Mouse (Mus musculus) forebrain, embryonic 12.5 days (tissue): ENCODE data around the gene 1700012B07Rik. TPM values are rescaled to one million over a fixed set of nuclear protein-coding genes. Genes with fewer than 3 reads are reported as not detected.

Source experiments
- ATAC-seq: fragments of 200-750 bp; cut with Nextera tagmentation; 2 replicates; pipeline ENCODE4 v1.8.0; 2017; ENCODE audit warnings: moderate TSS enrichment; ENCODE audit not compliant: low FRiP score
- H3K27ac ChIP-seq: fragments of 300-500 bp; sonication (generic); 2 replicates; pipeline ENCODE4 v1.5.1; 2016; ENCODE audit warnings: mild to moderate bottlenecking
- H3K27me3 ChIP-seq: fragments of 300-500 bp; sonication (generic); 2 replicates; pipeline ENCODE4 v1.6.1; 2016; ENCODE audit warnings: mild to moderate bottlenecking
- H3K36me3 ChIP-seq: fragments of 300-500 bp; sonication (generic); replicated peaks from 2 replicates; pipeline ENCODE4 v1.6.1; 2016; ENCODE audit warnings: mild to moderate bottlenecking
- H3K4me1 ChIP-seq: fragments of 300-500 bp; sonication (generic); 2 replicates; pipeline ENCODE4 v1.6.1; 2016
- H3K4me2 ChIP-seq: fragments of 300-500 bp; sonication (generic); 2 replicates; pipeline ENCODE4 v1.6.1; 2016; ENCODE audit warnings: mild to moderate bottlenecking, moderate library complexity
- H3K4me3 ChIP-seq: fragments of 300-500 bp; sonication (generic); replicated peaks from 2 replicates; pipeline ENCODE4 v1.5.1; 2016; ENCODE audit warnings: mild to moderate bottlenecking
- H3K9ac ChIP-seq: fragments of 300-500 bp; sonication (generic); 2 replicates; pipeline ENCODE4 v1.6.1; 2016; ENCODE audit warnings: mild to moderate bottlenecking
- H3K9me3 ChIP-seq: fragments of 300-500 bp; sonication (generic); 2 replicates; pipeline ENCODE4 v1.6.1; 2016
- WGBS: fragments of 180-500 bp; shearing (Covaris S2); methylation state at CpG from one replicate; pipeline ENCODE4 v1.1.7; 2016; 5-methylcytosine and 5-hydroxymethylcytosine counted together
- polyA plus RNA-seq: library from polyadenylated mRNA; unstranded; fragments of >200 nt; fragmentation: Nextera tagmentation; extraction: Ambion mirVana; gene quantifications from 2 replicates; pipeline ENCODE4 v1.2.1, GENCODE M21; 2016

1700012B07Rik gene
- polyA plus RNA-seq, 1 experiment from 2014 or later: not detected

GRCm38 (mm10) chr11:109785392-109785791, 42.5 kb downstream of the 1700012B07Rik start:
- ATAC-seq: no peak
- WGBS: 89% methylated on average over 5 of the region's 5 CpGs
- H3K9me3 ChIP-seq: no peaks in the 10 kb centered on the region
- H3K27me3 ChIP-seq: no peaks in the 10 kb centered on the region
- H3K27ac ChIP-seq: no peak overlapping the region
- no peak overlapping the region for H3K4me2 ChIP-seq
- no peaks in the 10 kb centered on the region for H3K4me1 ChIP-seq
- H3K9ac ChIP-seq: no peak overlapping the region
- H3K36me3 ChIP-seq: no peaks in the 10 kb centered on the region
- no peak overlapping the region for H3K4me3 ChIP-seq

DNA sequence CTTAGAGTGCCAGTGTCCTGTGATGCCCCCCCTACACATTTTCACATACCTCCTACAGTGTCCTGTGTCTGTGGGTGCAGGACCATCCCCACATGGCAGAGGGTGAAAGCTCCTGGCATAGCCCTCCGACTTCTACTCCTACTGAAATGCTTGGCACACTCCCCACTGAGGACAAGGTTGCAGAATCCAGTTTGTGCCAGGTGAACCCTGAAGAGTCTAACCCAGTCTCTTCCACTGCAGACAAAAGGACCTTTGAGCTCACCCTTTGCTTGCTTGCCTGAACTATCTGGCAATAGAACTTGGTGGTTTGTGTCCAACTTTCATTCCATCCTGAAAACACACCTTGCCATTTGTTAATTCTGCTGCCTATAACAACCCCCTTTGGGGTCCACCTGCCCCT, 56.5 kb downstream of the 1700012B07Rik start:
- no peaks in the 10 kb centered on the region for H3K9me3 ChIP-seq
- no peak overlapping the region for H3K27ac ChIP-seq
- H3K4me1 ChIP-seq: no peaks in the 10 kb centered on the region
- no peak overlapping the region for H3K4me2 ChIP-seq
- H3K36me3 ChIP-seq: no peaks in the 10 kb centered on the region
- no peak overlapping the region for H3K4me3 ChIP-seq
- 83% methylated on average over 1 of the region's 1 CpGs for WGBS
- H3K9ac ChIP-seq: no peak overlapping the region
- ATAC-seq: no peak
- H3K27me3 ChIP-seq: no peaks in the 10 kb centered on the region

DNA sequence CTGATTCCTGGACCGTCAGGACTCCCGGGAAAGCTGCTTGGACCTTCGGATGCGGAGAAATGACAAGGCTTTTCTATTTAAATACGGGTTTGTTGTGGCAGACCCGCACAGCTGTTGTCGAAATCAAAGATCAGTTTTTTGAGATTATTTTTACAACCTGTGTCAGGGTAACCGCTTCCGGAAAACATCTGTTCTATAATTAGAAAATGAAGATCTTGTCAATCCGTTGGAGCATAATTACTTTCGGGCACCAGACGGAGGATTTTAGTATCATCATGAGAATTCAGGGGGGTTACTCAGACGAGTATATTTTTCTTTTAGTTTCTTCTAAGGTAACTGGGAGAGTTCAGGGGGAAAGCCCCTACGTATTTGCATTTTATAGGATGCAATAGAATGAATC, 57.7 kb downstream of the 1700012B07Rik start:
- Histone ChIP-seq H3K4me2 (no peak overlapping the region), H3K9me3 (no peaks in the 10 kb centered on the region), H3K9ac (no peak overlapping the region), H3K4me1 (no peaks in the 10 kb centered on the region), H3K27me3 (no peaks in the 10 kb centered on the region), H3K27ac (no peak overlapping the region), H3K4me3 (no peak overlapping the region), H3K36me3 (no peaks in the 10 kb centered on the region)
- 90% methylated on average over 14 of the region's 14 CpGs for whole genome bisulfite sequencing
- no peak for ATAC-seq

DNA sequence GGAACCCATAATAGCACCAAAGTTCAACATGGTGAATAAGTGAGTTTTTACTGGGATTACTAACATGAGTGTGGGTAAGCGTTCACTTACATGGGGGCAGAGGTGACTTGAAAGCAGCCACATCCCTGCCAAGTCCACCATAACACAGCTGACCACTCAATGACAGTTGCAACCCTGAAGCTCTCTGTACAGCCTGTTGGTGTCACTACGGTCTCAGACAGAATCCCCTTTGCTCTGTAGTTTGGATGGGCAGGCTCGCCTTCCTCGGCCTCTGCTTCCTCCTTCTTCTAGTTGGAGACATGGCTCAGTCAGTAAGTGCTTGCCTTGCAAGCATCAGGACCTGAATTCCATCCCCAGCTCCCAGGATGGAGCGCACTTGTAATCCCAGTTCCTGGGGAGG, 58.8 kb downstream of the 1700012B07Rik start:
- no peak overlapping the region for H3K9ac ChIP-seq
- H3K4me2 ChIP-seq: no peak overlapping the region
- no peaks in the 10 kb centered on the region for H3K36me3 ChIP-seq
- no peak for ATAC-seq
- no peak overlapping the region for H3K4me3 ChIP-seq
- H3K4me1 ChIP-seq: no peaks in the 10 kb centered on the region
- no peaks in the 10 kb centered on the region for H3K27me3 ChIP-seq
- H3K9me3 ChIP-seq: no peaks in the 10 kb centered on the region
- no peak overlapping the region for H3K27ac ChIP-seq
- WGBS: 82% methylated on average over 5 of the region's 5 CpGs

DNA sequence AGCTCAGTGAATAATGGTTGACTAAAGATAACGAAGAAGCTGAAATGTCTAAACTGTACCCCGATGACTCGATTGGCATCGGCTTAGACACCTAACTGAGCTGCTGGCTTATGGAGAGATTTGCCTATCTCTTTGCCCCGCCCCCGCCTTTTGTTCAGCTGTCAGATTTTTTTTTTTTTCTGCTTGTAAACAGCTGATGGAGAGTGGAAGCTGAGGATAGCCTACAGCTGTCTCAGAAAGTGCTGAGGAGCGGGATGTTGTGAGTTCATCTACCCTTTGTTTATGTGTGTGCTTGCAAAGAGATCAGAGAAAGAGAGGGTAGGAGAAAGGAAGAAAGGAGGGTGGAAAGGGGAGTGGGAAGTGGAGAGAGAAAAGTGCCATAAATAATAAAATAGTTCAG, 67.8 kb downstream of the 1700012B07Rik start:
- no peak for ATAC-seq
- 87% methylated on average over 7 of the region's 7 CpGs for WGBS

GRCm38 (mm10) chr11:109758616-109759215, 69.1 kb downstream of the 1700012B07Rik start:
- H3K27me3 ChIP-seq: no peaks in the 10 kb centered on the region
- no peaks in the 10 kb centered on the region for H3K9me3 ChIP-seq
- no peak for ATAC-seq
- no peak overlapping the region for H3K4me3 ChIP-seq
- H3K4me1 ChIP-seq: no peaks in the 10 kb centered on the region
- H3K36me3 ChIP-seq: no peaks in the 10 kb centered on the region
- 92% methylated on average over 2 of the region's 2 CpGs for WGBS
- no peak overlapping the region for H3K9ac ChIP-seq
- H3K27ac ChIP-seq: no peak overlapping the region
- no peak overlapping the region for H3K4me2 ChIP-seq

More for the DNA sequence above, 67.8 kb downstream of the 1700012B07Rik start:
- Histone ChIP-seq H3K4me3 (no peak overlapping the region), H3K27me3 (no peaks in the 10 kb centered on the region), H3K9me3 (no peaks in the 10 kb centered on the region), H3K4me1 (no peaks in the 10 kb centered on the region), H3K4me2 (no peak overlapping the region), H3K36me3 (no peaks in the 10 kb centered on the region), H3K9ac (no peak overlapping the region), H3K27ac (no peak overlapping the region)

- peaks cover 11% of the 10 kb centered on the region for H3K4me1 ChIP-seq
- no peaks in the 10 kb centered on the region for H3K27me3 ChIP-seq
- H3K36me3 ChIP-seq: no peaks in the 10 kb centered on the region
- no peak overlapping the region for H3K4me2 ChIP-seq
- WGBS: 77% methylated on average over 7 of the region's 7 CpGs
- no peak overlapping the region for H3K4me3 ChIP-seq
- H3K9ac ChIP-seq: no peak overlapping the region
- no peak for ATAC-seq
- no peak overlapping the region for H3K27ac ChIP-seq
- H3K9me3 ChIP-seq: no peaks in the 10 kb centered on the region
These were observed 73.7 kb downstream of the 1700012B07Rik start for GRCm38 (mm10) chr11:109754105-109754602.

DNA sequence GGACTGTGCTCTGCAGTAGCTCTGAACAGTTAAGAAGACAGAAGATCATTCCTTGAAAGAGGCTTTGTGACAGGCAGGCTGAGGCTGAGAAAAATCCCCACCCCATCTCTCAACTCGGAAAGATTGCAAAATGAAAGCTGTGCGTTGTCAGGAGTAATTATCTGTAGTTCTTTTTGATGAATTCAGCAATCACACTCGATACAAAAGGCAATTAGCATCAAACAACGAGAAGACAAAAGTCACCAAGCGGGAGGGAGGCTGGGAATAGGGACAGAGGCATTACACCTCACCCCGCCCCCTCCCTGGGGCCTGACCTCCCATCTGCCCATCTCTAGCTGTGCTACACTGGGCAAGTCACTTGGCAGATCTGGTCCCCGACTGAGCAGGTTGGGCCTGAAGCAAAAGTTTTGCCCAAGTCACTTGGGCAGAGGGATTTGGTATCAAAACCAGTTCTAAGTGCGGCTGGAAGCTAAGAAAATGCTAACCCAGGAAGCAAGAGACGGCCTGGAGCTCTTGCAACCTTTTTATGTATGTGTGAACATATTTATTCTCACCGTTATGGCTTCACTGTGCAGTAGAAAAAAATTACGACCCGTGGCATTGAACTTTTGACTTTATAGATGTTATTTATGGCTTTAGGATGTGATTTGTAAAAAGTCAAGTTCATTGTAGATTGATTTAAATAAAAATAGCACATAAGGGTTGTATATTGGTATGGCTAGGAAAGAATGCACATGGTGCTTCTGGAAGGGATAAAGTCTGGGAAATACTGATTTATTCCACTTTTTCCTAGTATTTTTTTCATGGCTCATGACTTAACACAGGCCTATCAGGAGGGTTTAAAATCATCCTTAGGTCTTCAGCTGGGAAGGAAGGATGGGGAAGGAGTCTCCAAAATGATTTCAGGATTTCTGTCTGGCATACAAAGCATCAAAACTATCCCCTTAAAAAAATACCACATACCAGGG, 75.9 kb downstream of the 1700012B07Rik start:
- Histone ChIP-seq H3K4me2 (0 out of 2 replicates have a peak overlapping the region, but pooled peaks have one; percentile 1), H3K4me1 (peaks cover 11% of the 10 kb centered on the region), H3K4me3 (no peak overlapping the region), H3K9me3 (no peaks in the 10 kb centered on the region), H3K36me3 (no peaks in the 10 kb centered on the region), H3K9ac (no peak overlapping the region), H3K27ac (no peak overlapping the region), H3K27me3 (no peaks in the 10 kb centered on the region)
- ATAC-seq: no peak
- 36% methylated on average over 12 of the region's 12 CpGs for WGBS

DNA sequence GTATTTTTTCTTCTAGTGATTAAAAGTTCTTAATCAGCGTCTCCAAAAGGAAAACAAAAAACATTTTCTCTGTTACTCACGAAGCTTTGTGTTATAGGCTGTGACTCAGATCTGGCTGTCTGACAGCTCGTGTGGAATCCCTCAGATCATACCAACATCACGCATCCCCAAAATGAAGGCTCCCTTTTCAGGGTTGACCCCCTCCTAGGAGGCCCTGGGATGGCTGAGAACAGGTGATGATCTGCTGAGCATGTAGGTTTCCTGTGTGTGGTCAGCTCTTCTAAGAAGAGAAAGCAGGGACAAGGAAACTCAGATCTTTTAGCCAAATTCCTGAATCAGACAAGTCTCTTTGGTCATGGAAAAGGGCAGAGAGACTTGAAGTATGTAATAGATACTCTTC, 82.6 kb downstream of the 1700012B07Rik start:
- H3K4me3 ChIP-seq: no peak overlapping the region
- no peaks in the 10 kb centered on the region for H3K27me3 ChIP-seq
- H3K9ac ChIP-seq: no peak overlapping the region
- H3K9me3 ChIP-seq: no peaks in the 10 kb centered on the region
- no peak overlapping the region for H3K27ac ChIP-seq
- H3K36me3 ChIP-seq: no peaks in the 10 kb centered on the region
- 86% methylated on average over 4 of the region's 4 CpGs for WGBS
- no peak for ATAC-seq
- no peak overlapping the region for H3K4me2 ChIP-seq
- no peaks in the 10 kb centered on the region for H3K4me1 ChIP-seq

DNA sequence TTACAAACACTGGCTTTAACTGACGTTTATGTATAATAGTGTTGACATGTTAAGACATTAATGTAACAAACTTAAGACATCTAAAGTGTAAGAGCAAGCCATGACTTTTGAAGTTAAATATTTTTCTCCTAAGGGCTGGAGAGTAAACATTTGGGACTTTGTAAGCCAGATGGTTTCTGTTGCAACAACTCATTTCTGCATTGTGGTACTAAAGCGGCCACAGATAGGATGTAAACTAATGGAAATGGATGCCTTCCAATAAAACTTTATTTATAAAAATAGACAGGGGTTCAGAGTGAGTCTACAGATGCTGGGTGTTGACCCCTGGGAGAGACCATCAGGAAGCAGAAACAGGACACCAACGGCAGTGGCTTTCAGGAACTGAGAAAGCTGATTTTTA, 89.9 kb downstream of the 1700012B07Rik start:
- Histone ChIP-seq H3K9me3 (no peaks in the 10 kb centered on the region), H3K4me2 (no peak overlapping the region), H3K9ac (no peak overlapping the region), H3K36me3 (no peaks in the 10 kb centered on the region), H3K27ac (no peak overlapping the region), H3K4me3 (no peak overlapping the region), H3K27me3 (no peaks in the 10 kb centered on the region), H3K4me1 (no peaks in the 10 kb centered on the region)
- no peak for ATAC-seq
- 87% methylated on average over 3 of the region's 3 CpGs for WGBS
